Mouse (Mus musculus): Measurements from ENCODE around the gene Sik1. TPM values are rescaled to one million over a fixed set of nuclear protein-coding genes. Genes with fewer than 3 reads are reported as not detected.

Gene Sik1
- polyA plus RNA-seq, 2 experiments, result 19.9 to 26.9 TPM

GRCm38 (mm10) chr17:31870931-31871421, 15.4 kb upstream of the Sik1 start:
- ATAC-seq (ENCODE audit: low FRiP score, low read depth) (peak; percentile 65; the same call in 1 of the 2 replicates), DNase-seq (ENCODE audit: low spot score) (no peak)
- Histone ChIP-seq H3K4me3 (replicated peaks; ENCODE audit: low read length) (no peak overlapping the region), H3K27me3 (ENCODE audit: control insufficient read depth, insufficient read depth, low read length) (no peaks in the 10 kb centered on the region), H3K4me1 (ENCODE audit: control insufficient read depth, insufficient read depth, low read length) (peaks cover 8% of the 10 kb centered on the region), H3K9me3 (ENCODE audit: control insufficient read depth, low read length) (no peaks in the 10 kb centered on the region), H3K4me2 (replicated peaks; ENCODE audit: low read depth, low read length, severe bottlenecking) (peak overlapping the region; percentile 27), H3K9ac (ENCODE audit: low read depth, low read length, severe bottlenecking) (no peak overlapping the region), H3K27ac (replicated peaks; ENCODE audit: low read depth, low read length) (no peak overlapping the region), H3K36me3 (ENCODE audit: control insufficient read depth, insufficient read depth, low read length) (no peaks in the 10 kb centered on the region)
- no peak for TF ChIP-seq POLR2A (IDR thresholded peaks at IDR 0.05; ENCODE audit: borderline replicate concordance, extremely low read depth, insufficient read depth, insufficient read length)
- WGBS, result 15% methylated on average over 13 of the region's 13 CpGs

GRCm38 (mm10) chr17:31870446-31870845, 14.8 kb upstream of the Sik1 start:
- peaks cover 8% of the 10 kb centered on the region for H3K4me1 ChIP-seq (ENCODE audit: control insufficient read depth, insufficient read depth, low read length)
- 72% methylated on average over 9 of the region's 9 CpGs for WGBS
- DNase-seq (ENCODE audit: low spot score) (no peak), ATAC-seq (ENCODE audit: low FRiP score, low read depth) (no peak)
- no peak overlapping the region; the same call in 1 of the 2 replicates for H3K27ac ChIP-seq (replicated peaks; ENCODE audit: low read depth, low read length)
- no peak overlapping the region for H3K4me3 ChIP-seq (replicated peaks; ENCODE audit: low read length)
- H3K27me3 ChIP-seq (ENCODE audit: control insufficient read depth, insufficient read depth, low read length), result no peaks in the 10 kb centered on the region
- H3K4me2 ChIP-seq (replicated peaks; ENCODE audit: low read depth, low read length, severe bottlenecking), result peak overlapping the region; percentile 27
- no peaks in the 10 kb centered on the region for H3K36me3 ChIP-seq (ENCODE audit: control insufficient read depth, insufficient read depth, low read length)
- no peak overlapping the region for H3K9ac ChIP-seq (ENCODE audit: low read depth, low read length, severe bottlenecking)
- H3K9me3 ChIP-seq (ENCODE audit: control insufficient read depth, low read length), result no peaks in the 10 kb centered on the region
- TF ChIP-seq POLR2A (IDR thresholded peaks at IDR 0.05; ENCODE audit: borderline replicate concordance, extremely low read depth, insufficient read depth, insufficient read length), result no peak

GRCm38 (mm10) chr17:31868076-31868475, 12.5 kb upstream of the Sik1 start:
- no peak for TF ChIP-seq POLR2A (IDR thresholded peaks at IDR 0.05; ENCODE audit: borderline replicate concordance, extremely low read depth, insufficient read depth, insufficient read length)
- DNase-seq (ENCODE audit: low spot score) (no peak), ATAC-seq (ENCODE audit: low FRiP score, low read depth) (no peak)
- Histone ChIP-seq H3K27ac (replicated peaks; ENCODE audit: low read depth, low read length) (no peak overlapping the region), H3K36me3 (ENCODE audit: control insufficient read depth, insufficient read depth, low read length) (no peaks in the 10 kb centered on the region), H3K4me1 (ENCODE audit: control insufficient read depth, insufficient read depth, low read length) (peaks cover 8% of the 10 kb centered on the region), H3K9ac (ENCODE audit: low read depth, low read length, severe bottlenecking) (no peak overlapping the region), H3K27me3 (ENCODE audit: control insufficient read depth, insufficient read depth, low read length) (no peaks in the 10 kb centered on the region), H3K4me3 (replicated peaks; ENCODE audit: low read length) (no peak overlapping the region), H3K4me2 (replicated peaks; ENCODE audit: low read depth, low read length, severe bottlenecking) (no peak overlapping the region), H3K9me3 (ENCODE audit: control insufficient read depth, low read length) (no peaks in the 10 kb centered on the region)
- WGBS, result 82% methylated on average over 4 of the region's 4 CpGs

DNA sequence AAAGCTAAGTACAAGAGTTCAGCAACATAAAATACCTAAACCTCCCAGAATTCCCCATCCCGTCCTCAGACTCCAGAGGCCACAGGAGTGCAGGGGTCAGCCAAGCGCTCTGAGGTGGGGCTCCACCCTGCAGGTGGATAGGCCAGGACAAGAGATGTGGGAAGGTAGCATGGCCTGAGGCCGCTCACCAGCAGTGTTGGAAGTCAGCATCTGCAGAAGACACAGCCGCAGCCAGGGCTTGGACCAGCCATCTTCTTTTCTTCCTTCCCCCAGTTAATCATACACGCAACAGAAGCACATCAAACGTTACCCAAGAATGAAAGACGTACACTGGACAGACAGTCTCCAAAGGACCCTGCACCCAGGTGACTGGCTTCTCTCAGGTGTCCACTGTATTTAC, 11.5 kb upstream of the Sik1 start:
- no peak overlapping the region for H3K4me3 ChIP-seq (replicated peaks; ENCODE audit: low read length)
- no peak overlapping the region for H3K27ac ChIP-seq (replicated peaks; ENCODE audit: low read depth, low read length)
- DNase-seq (ENCODE audit: low spot score), result no peak
- 92% methylated on average over 7 of the region's 7 CpGs for WGBS
- no peaks in the 10 kb centered on the region for H3K9me3 ChIP-seq (ENCODE audit: control insufficient read depth, low read length)
- peaks cover 8% of the 10 kb centered on the region for H3K4me1 ChIP-seq (ENCODE audit: control insufficient read depth, insufficient read depth, low read length)
- no peak for ATAC-seq (ENCODE audit: low FRiP score, low read depth)
- TF ChIP-seq POLR2A (IDR thresholded peaks at IDR 0.05; ENCODE audit: borderline replicate concordance, extremely low read depth, insufficient read depth, insufficient read length), result no peak
- H3K9ac ChIP-seq (ENCODE audit: low read depth, low read length, severe bottlenecking), result no peak overlapping the region
- no peaks in the 10 kb centered on the region for H3K36me3 ChIP-seq (ENCODE audit: control insufficient read depth, insufficient read depth, low read length)
- no peak overlapping the region for H3K4me2 ChIP-seq (replicated peaks; ENCODE audit: low read depth, low read length, severe bottlenecking)
- H3K27me3 ChIP-seq (ENCODE audit: control insufficient read depth, insufficient read depth, low read length), result no peaks in the 10 kb centered on the region

DNA sequence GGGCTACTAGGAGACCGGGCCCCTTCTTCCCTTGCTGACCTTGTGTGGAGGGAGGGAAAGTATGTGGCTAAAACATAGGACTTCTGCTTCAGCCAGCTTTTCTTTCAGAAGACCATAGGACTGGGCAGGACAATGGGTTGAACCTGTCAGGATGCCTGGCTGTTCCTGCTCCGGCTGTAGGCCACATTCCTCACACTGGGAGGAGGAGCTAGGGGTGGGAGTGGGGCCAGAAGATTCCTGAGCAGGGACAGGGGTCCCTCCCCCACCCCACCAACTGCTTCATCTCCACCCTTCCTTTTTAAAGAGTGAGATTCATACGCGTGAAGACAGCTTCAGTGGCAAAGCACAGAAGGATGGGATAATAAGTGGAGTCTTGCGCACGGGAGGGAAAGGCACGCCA, 10.0 kb upstream of the Sik1 start:
- WGBS, result 70% methylated on average over 7 of the region's 7 CpGs
- DNase-seq (ENCODE audit: low spot score) (no peak), ATAC-seq (ENCODE audit: low FRiP score, low read depth) (no peak)
- Histone ChIP-seq H3K4me3 (replicated peaks; ENCODE audit: low read length) (no peak overlapping the region), H3K4me2 (replicated peaks; ENCODE audit: low read depth, low read length, severe bottlenecking) (no peak overlapping the region), H3K9ac (ENCODE audit: low read depth, low read length, severe bottlenecking) (no peak overlapping the region), H3K27me3 (ENCODE audit: control insufficient read depth, insufficient read depth, low read length) (no peaks in the 10 kb centered on the region), H3K27ac (replicated peaks; ENCODE audit: low read depth, low read length) (no peak overlapping the region), H3K36me3 (ENCODE audit: control insufficient read depth, insufficient read depth, low read length) (no peaks in the 10 kb centered on the region), H3K9me3 (ENCODE audit: control insufficient read depth, low read length) (no peaks in the 10 kb centered on the region), H3K4me1 (ENCODE audit: control insufficient read depth, insufficient read depth, low read length) (peaks cover 2% of the 10 kb centered on the region)
- no peak for TF ChIP-seq POLR2A (IDR thresholded peaks at IDR 0.05; ENCODE audit: borderline replicate concordance, extremely low read depth, insufficient read depth, insufficient read length)

All from limb, embryonic 14.5 days (tissue).